Mouse (Mus musculus) erythroblast, embryonic 14.5 days (primary cell): ENCODE data around the gene Gm36210.

Source experiments
- GATA1 ChIP-seq: IDR thresholded peaks from 2 replicates; pipeline ENCODE4 v1.6.1; 2012; ENCODE audit warnings: low read length, inconsistent platforms, mixed read lengths
- TAL1 ChIP-seq: IDR thresholded peaks from 3 replicates; pipeline ENCODE4 v1.6.1; 2012; ENCODE audit warnings: low read length, inconsistent platforms, mixed read lengths

GRCm38 (mm10) chr7:4851315-4851688 lies 55.0 kb downstream of the Gm36210 start:
- TF ChIP-seq GATA1 (no peak), TAL1 (no peak)
